Mouse (Mus musculus): ENCODE measurements at regions not wholly inside any gene's neighbourhood (a gene's known extent, or its start where the extent isn't known, plus 50 kb on each side); places are given as distances from the start of the nearest gene placed in this dataset.

DNA sequence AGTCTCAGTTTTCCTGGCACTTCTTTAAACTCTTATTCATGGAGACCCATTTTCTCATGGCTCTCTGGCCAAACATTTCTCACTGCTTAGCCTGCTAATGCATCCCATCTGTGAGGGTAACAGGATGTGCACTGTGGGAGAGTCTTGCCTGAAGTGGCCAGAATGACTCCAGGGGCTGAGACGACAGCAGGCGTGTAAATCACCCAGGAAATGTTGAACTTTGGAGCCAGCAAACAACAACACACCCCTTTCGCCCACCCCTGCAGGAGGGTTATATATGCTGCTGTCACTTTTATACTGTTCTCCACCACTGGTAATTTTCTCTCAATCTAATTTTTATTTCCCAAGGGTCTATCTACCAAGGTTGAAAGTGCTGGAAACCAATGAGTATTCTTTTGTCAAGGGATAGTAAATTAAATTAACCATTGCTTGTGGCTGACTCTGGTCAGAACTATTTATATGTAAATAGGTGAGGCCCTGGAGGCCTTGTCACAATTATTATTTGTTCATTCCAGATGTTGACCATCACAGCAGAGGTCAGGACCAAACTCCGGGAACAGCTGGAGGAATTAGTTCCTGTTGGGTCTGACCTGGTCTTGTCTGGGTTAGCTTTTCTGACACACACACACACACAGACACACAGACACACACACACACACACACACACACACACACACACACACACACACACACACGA, 378.2 kb downstream of the Nucb2 start:
- DNase-seq: no peak

GRCm38 (mm10) chr7:116893846-116894245, 389.7 kb downstream of the Nucb2 start:
- peak; percentile 88 to 89 for DNase-seq

DNA sequence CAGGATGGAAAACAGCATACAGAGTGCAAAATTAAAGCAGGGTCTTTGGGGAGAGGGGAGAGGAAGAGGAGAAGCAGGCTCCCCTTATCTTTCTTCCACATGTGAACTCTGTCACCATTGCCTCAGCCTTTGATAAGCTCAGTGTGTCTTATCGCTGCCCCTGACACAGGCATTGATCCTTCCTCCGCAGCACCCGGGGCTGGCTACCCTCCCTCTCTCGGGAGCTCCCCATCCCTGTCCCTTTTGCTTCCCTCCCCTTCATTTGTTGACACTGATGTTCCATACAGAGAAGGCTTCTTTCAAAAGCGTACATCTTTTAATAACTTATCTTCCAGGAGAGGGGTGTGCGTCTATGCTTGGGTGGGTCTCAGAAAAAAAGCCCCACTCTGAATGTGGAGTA, 411.6 kb downstream of the Nucb2 start:
- no peak for DNase-seq

DNA sequence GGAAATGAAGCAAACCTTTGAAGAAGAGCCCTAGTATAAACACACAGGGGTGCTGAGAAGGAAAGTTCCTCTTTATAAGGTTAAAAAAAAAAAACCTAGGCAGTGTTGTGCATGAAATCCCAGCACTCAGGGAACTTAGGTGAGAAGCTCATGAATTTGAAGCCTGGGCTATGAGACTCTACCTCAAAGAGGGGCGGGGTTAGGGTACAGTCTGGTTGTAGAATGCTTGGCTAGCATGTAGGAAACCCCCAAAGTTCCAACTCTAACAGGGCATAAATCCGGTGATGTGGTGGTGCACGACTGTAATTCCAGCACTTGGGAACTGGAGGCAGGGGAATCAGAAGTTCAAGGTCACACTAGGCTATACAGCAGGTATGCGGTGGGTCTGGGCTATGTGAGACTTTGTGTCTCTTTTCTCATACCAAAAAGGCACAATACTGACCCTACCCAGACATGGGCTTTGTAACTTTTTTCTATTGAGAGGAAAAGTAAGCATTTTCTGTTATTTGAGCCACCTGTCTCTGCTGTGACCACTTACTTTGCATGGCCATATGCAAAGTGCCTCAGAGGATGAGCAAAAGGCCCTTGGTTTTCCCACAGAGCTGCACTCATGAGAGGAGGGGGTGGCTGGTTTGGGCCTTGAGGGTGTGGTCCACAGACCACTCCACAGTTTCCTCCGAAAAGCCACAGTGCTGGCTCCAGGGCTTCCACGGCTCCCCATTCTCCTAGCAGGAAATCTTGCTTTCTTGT, 413.9 kb downstream of the Nucb2 start:
- DNase-seq: no peak

DNA sequence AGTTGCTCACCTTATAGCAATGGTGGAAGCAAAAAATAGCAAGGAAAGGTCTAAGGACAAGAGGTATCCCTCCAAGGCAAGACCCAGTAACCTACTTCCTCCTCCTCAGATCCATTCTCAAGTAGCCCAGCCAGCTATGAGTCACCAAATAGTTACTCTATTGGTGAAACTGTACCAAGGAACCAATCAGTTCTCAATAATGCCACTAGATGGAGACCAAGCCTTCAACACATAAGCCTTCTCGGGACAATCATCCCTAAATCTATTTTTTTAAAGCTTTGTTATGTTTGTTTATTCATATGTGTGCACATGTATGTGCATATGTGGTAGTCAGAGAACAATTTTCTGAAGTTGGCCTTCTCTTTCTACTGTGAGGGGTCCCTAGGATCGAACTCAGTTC, 434.3 kb upstream of the Xylt1 start:
- no peak for DNase-seq

GRCm38 (mm10) chr7:116959196-116959895, 421.4 kb upstream of the Xylt1 start:
- no peak for DNase-seq

DNA sequence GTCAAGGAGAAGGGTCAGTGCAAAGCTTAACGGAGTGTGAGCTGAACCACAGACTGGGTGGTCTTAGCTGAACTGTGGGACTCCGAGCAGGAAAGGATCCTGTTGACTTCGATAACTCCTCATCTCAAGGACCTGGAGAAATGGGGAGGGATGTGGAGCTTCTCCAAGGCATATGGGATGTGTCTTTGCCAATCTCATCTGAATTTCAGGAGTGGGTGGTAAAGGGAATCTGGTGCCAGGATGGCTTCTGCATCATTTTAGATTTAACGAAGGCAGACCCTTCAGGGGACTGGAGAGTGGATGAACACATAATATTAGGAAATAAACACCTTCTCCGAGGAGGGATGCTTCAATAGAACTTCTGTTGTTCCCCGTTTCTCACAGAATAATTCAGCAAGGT, 416.9 kb upstream of the Xylt1 start:
- DNase-seq: peak in 1 of 2 experiments; percentile 10

DNA sequence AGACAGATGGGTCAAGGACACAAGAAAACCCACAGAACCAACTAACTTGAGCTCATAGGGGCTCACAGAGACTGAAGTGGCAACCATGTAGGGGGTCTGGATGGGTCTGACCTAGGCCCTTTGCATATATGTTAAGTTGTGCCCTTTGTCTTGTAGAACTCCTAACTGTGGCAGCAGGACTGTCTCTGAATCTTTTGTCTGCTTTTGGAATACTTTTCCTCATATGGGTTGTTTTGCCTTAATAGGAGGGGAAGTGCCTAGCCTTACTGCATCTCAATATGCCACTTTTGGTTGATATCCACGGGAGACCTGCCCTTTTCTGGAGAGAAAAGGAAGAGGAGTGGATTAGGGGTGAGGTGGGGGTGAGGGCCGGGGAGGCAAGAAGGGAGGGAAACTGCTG, 389.4 kb upstream of the Xylt1 start:
- DNase-seq: no peak

DNA sequence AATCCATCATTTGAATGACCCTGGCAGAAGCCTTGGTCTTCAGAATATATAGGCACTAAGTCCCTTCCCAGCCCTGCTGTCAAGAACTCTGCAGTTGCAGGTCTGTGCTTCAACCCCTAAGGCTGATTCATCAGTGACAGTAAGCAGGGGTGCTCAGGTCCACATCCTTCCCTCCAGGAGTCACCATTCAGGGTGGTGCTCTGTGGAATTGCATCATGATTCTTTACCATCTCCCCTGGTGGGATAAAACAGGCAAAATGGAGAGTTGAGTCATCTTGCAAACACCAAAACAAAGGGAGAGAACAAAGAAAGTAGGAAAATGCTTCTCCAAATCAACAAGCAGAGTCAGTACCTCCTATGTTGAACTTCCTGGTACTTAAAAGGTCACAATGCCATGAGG, 388.6 kb upstream of the Xylt1 start:
- no peak for DNase-seq

- DNase-seq: peak in 1 of 2 experiments; percentile 23
Measured at GRCm38 (mm10) chr7:116995770-116996169, 385.0 kb upstream of the Xylt1 start.

- DNase-seq: no peak
Measured at GRCm38 (mm10) chr7:117003167-117003566, 377.6 kb upstream of the Xylt1 start.

- no peak for DNase-seq
Measured at GRCm38 (mm10) chr7:117018349-117018748, 362.4 kb upstream of the Xylt1 start.

DNA sequence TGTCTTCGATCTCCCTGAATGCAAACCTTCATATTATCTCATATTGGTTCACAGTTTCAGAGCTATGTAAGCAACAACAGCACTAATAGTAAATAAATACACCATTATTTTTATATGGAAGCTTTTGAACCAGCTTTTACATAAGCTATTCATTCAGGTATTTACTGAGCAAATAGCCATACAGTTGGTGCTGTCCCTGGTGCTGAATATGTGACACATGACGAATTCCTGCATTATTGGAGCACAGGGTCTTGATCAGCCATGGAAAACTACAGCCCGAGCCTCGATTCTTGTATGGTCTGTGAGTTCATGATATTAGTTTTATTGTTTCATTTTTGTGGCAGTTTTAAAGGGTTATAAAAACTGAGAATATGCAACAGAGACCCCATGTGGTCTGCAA, 359.1 kb upstream of the Xylt1 start:
- DNase-seq: no peak

DNA sequence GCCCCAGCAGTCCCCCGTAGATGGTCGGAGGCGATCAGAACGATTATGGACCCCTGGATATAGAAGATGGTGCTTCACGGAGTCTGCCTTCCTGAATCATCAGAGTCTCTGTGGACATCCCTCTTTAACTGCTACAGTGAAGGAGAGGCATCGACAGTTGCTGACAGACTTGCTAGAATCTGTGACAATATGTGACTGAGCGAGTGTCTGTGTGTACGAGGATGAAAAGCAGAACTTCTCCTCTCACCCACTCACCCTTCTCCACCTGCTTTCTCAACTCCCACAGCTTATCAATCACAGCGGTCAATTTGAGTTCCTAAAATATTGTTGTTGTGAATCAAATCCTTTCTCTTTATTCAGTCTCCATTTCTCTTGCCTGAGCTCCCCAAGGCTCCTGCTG, 335.9 kb upstream of the Xylt1 start:
- no peak for DNase-seq

DNA sequence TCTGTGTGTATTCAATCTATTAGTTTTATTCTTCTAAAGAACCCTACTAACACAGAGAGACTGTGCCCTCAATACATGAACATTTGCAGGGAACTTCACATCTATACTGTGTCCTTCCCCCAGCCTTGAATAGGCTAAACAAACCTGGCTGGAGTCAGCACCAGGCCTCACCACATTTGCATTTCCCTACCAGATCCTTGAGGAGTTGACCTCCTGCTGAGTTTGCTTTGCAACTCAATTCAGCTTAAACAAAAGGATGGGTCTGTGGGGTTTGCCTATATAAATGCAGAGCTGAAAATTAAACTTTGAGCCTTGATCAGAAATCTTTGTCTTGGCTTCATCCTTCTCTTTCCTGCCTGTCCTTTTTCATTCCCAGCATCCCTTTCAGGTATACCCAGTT, 331.5 kb upstream of the Xylt1 start:
- DNase-seq: no peak

DNA sequence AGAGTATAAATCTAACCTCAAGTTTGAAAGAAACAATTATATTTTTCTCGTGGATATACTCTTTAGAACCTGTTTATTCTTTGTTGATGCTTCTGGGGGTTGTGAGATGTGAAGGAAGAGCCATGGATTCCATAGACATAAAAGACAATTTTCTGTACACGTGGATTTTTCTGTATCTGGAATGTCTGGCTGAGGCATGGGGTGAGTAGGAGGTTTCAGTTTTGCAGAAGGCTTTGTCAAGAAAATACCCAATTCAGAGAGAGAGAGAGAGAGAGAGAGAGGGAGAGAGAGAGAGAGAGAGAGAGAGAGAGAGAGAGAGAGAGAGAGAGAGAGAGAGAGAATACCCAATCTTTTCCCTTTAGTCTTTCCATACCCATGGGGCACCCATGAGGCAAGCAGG, 315.0 kb upstream of the Xylt1 start:
- DNase-seq: no peak

GRCm38 (mm10) chr7:117090911-117091550, 289.7 kb upstream of the Xylt1 start:
- DNase-seq: no peak

GRCm38 (mm10) chr7:117092860-117093259, 287.9 kb upstream of the Xylt1 start:
- DNase-seq: no peak

DNA sequence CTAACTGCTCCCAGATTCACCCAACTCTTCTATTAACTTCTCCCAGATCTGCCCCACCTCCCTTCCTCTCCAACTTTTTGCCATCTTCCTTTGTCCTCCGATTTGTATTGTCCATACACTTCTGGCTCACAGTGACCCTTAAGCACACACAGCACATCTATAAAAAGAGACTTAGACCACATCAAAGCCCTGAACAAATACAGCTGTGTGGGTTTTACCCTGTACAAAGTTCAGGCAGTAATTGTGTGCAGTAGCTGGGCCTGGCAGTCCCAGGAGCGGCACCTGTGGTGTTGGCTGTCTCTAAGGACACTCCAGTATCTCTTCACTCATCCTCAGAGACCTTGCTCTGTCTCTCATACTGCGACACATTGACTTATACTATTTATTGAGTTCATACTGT, 283.2 kb upstream of the Xylt1 start:
- DNase-seq: no peak

DNA sequence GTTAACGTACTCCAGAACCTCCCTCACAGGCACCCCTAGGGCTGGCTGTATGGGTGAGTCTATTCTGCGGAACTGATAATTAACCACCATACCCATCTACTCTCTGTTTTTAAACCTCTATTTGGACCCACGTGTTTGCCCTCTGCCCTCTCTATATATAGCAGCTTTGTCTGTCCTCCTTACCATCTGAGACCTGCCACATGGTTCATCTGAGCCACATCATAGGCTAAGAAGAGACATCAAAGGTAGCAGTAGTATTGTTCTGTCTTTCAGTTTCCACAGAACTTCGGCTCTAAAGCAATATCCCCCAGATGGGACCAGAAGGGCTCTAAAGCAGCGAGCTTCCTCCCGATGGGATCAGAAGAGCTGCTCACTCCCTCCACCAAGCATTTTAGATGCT, 281.7 kb upstream of the Xylt1 start:
- no peak for DNase-seq

DNA sequence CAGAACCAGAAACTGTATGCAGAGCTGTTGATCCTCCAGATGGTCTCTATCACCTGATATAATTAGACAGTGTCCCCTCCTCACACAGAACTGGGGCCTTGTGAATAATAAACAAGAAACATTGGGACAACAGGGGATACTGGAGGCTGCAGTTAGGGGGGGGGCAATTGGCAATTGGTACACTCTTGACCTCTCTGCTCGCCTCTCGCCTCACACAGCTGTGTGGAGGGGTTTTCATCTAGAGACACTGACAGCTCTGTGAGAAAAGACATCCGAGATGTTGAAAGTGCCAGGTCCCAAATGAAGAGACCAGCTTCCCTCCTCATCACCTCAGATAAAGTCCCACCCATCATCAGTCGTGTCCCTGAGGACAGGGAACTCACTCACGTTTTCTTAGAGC, 277.7 kb upstream of the Xylt1 start:
- no peak for DNase-seq

- DNase-seq: no peak
Measured at GRCm38 (mm10) chr7:117106691-117107191, 274.0 kb upstream of the Xylt1 start.

DNA sequence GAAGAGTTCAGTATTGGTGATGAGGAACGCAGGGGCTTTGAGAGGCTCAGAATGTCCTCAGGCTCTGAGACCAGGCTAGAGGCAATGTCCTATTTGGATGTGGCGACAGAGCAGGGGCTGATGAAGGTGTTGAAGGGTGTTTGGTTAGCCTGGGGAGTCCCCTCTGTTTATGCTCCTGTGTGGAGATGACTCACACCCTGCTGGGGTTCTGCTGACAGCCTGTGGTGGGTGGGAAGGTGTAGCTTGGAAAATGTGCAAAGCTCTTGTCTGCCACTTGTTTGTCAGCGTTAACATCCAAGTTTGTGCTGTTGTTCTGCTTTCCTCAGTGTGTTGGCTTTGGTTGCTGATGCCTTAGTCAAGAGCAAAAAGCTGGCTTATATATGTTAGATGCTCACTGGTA, 272.4 kb upstream of the Xylt1 start:
- no peak for DNase-seq
